Mouse (Mus musculus) ES-E14 (cell line): ENCODE measurements around the gene Kcnh6. TPM values are rescaled to one million over a fixed set of nuclear protein-coding genes. Genes with fewer than 3 reads are reported as not detected.

Experiments
- DNase-seq: peaks from one replicate; pipeline ENCODE4 v3.0.0-alpha.2; 2013; ENCODE audit warnings: low read depth, low spot score
- H3K27ac ChIP-seq: 2 replicates; pipeline ENCODE4 v1.5.1; 2012; ENCODE audit warnings: low read depth, mild to moderate bottlenecking, low read length, moderate library complexity, mixed read lengths; ENCODE audit not compliant: poor library complexity, insufficient read depth, severe bottlenecking
- H3K36me3 ChIP-seq: 2 replicates; pipeline ENCODE4 v1.6.1; 2012; ENCODE audit warnings: mild to moderate bottlenecking, low read length, moderate library complexity, mixed read lengths; ENCODE audit not compliant: control insufficient read depth, poor library complexity, insufficient read depth, severe bottlenecking
- H3K4me1 ChIP-seq, 2 experiments: fragments of 150-350 bp in 1 of 2; sonication (generic) in 1 of 2; 2 replicates each; pipeline ENCODE4 v1.6.1; 2012; ENCODE audit warnings: low read length in 2 of 2, mild to moderate bottlenecking in 1 of 2, mixed read lengths in 1 of 2; ENCODE audit not compliant: control insufficient read depth in 2 of 2, insufficient read depth in 2 of 2, poor library complexity in 1 of 2
- H3K4me3 ChIP-seq, 2 experiments: fragments of 150-350 bp in 1 of 2; sonication (generic) in 1 of 2; 2 replicates each; pipeline ENCODE4 v1.5.1; 2012; ENCODE audit warnings: low read length in 2 of 2, low read depth in 1 of 2, mild to moderate bottlenecking in 1 of 2, mixed read lengths in 1 of 2; ENCODE audit not compliant: insufficient read depth in 1 of 2, poor library complexity in 1 of 2, severe bottlenecking in 1 of 2
- H3K9ac ChIP-seq: 2 replicates; pipeline ENCODE4 v1.6.1; 2012; ENCODE audit warnings: low read depth, mild to moderate bottlenecking, low read length, mixed read lengths; ENCODE audit not compliant: poor library complexity, insufficient read depth, severe bottlenecking
- H3K9me3 ChIP-seq: fragments of 150-350 bp; sonication (generic); 2 replicates; pipeline ENCODE4 v1.6.1; 2012; ENCODE audit warnings: low read depth, mild to moderate bottlenecking, low read length; ENCODE audit not compliant: control insufficient read depth, insufficient read depth
- CHD2 ChIP-seq: IDR thresholded peaks from 2 replicates; pipeline ENCODE4 v1.6.1; 2014; ENCODE audit warnings: mild to moderate bottlenecking, low read depth, low read length, inconsistent platforms
- HCFC1 ChIP-seq: IDR thresholded peaks from 2 replicates; pipeline ENCODE4 v1.6.1; 2012; ENCODE audit warnings: low read length, inconsistent platforms, borderline replicate concordance; ENCODE audit not compliant: insufficient read depth
- MAFK ChIP-seq: IDR thresholded peaks from 2 replicates; pipeline ENCODE4 v1.6.1; 2014; ENCODE audit warnings: mild to moderate bottlenecking, low read depth, low read length, inconsistent platforms; ENCODE audit not compliant: insufficient read depth
- ZC3H11A ChIP-seq: IDR thresholded peaks from 2 replicates; pipeline ENCODE4 v1.6.1; 2012; ENCODE audit warnings: low read depth, mild to moderate bottlenecking, inconsistent platforms, low read length, borderline replicate concordance
- ZNF384 ChIP-seq: IDR thresholded peaks from 2 replicates; pipeline ENCODE4 v1.6.1; 2012; ENCODE audit warnings: low read depth, low read length, inconsistent platforms
- in situ Hi-C, 2 experiments: fragments of 600-800 bp; cut with MboI; formaldehyde crosslinking; loops; one replicate each; pipeline ENCODE4 v1.15.1; 2025; ENCODE audit warnings: low sequenced_read_pairs in 2 of 2, inconsistent platforms in 1 of 2; ENCODE audit not compliant: unreplicated experiment in 2 of 2
- total RNA-seq: library from RNA; depleted of rRNA; stranded (reverse); fragments of 300-350 nt; gene quantifications from 2 replicates; pipeline ENCODE4 v1.2.3, GENCODE M21; 2012

Kcnh6 gene
- total RNA-seq, 1 experiment: 1.5 TPM

- no peak for TF ChIP-seq ZNF384
- TF ChIP-seq MAFK: no peak
- TF ChIP-seq ZC3H11A: no peak
- no peak for TF ChIP-seq CHD2
- TF ChIP-seq HCFC1: no peak
- in situ Hi-C loops: no loop called here
- no peak overlapping the region for H3K9ac ChIP-seq
- no peak overlapping the region for H3K4me3 ChIP-seq
- H3K9me3 ChIP-seq: no peaks in the 10 kb centered on the region
- H3K27ac ChIP-seq: no peak overlapping the region
- peaks cover 0 to under 1% of the 10 kb centered on the region in 2 experiments; a peak in 1 of 4 replicates for H3K4me1 ChIP-seq
- H3K36me3 ChIP-seq: no peaks in the 10 kb centered on the region
- no peak for DNase-seq
Measured at GRCm38 (mm10) chr11:106013556-106014225, 5.8 kb downstream of the Kcnh6 start.

DNA sequence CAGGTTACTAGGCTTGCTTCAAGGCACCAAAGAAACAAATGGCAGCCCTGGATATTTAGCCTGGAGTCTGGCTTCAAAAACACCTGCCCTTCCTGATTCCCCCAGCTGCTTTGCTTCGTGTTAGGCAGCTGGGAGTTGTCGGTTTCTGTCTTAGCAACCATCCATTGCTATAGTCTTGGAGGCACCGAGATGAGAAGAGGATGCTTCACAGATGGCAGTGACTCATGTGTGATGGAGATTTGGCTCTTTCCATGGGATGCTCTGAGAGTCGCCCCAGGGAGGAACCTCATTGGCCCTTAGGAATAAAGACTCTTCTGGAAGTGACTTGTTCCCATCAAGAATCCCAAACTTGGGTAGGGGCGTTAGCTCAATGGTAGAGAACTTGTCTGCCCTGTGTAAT, 8.5 kb downstream of the Kcnh6 start:
- no peak for TF ChIP-seq ZC3H11A
- H3K4me3 ChIP-seq: no peak overlapping the region
- peaks cover 4 to 5% of the 10 kb centered on the region in 2 experiments; a peak in 2 of 4 replicates for H3K4me1 ChIP-seq
- no peak for DNase-seq
- H3K27ac ChIP-seq: no peak overlapping the region
- H3K9me3 ChIP-seq: no peaks in the 10 kb centered on the region
- in situ Hi-C loops: no loop called here
- no peaks in the 10 kb centered on the region for H3K36me3 ChIP-seq
- H3K9ac ChIP-seq: no peak overlapping the region

- no peaks in the 10 kb centered on the region for H3K9me3 ChIP-seq
- H3K27ac ChIP-seq: no peak overlapping the region
- peaks cover 3% of the 10 kb centered on the region; the same call in 1 of the 2 replicates for H3K36me3 ChIP-seq
- no peak for DNase-seq
- no peak for TF ChIP-seq HCFC1
- TF ChIP-seq ZC3H11A: no peak
- no peak for TF ChIP-seq ZNF384
- TF ChIP-seq MAFK: no peak
- TF ChIP-seq CHD2: no peak
- H3K4me1 ChIP-seq: peaks cover 4 to 5% of the 10 kb centered on the region in 2 experiments; a peak in 2 of 4 replicates
- peak overlapping the region; percentile 43 to 69 for H3K4me3 ChIP-seq
- in situ Hi-C loops: no loop called here
- H3K9ac ChIP-seq: peak overlapping the region; percentile 52
Measured at GRCm38 (mm10) chr11:106020051-106020763, 12.3 kb downstream of the Kcnh6 start.

DNA sequence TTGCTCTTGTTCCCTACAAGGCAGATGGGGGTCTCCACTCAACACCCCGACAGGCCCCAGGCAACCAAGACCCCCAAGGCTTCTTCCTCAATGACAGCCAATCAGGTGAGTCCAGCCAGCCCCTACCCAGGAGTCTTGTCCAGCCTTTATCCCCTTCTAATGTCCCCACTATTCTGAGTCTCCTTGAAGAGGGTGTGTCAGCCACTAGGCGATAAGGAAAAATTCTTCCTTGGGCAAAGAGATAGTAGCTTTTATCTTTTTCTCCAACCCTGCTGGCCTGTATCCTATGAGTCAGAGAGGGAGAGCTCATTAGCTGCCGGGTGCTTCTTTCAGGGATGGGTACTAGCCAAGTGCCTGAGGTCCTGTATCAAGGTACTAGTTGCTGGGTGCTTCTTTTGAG, 17.9 kb downstream of the Kcnh6 start:
- no peak for DNase-seq
- in situ Hi-C loops: no loop called here
- TF ChIP-seq MAFK (no peak), ZC3H11A (no peak), HCFC1 (no peak), ZNF384 (no peak), CHD2 (no peak)
- no peak overlapping the region for H3K27ac ChIP-seq
- H3K9me3 ChIP-seq: no peaks in the 10 kb centered on the region
- H3K4me3 ChIP-seq: no peak overlapping the region
- H3K36me3 ChIP-seq: peaks cover 3% of the 10 kb centered on the region; the same call in 1 of the 2 replicates
- H3K4me1 ChIP-seq: no peaks in the 10 kb centered on the region
- no peak overlapping the region for H3K9ac ChIP-seq
